9 mouse cellular contexts compared by ENCODE assay signal in genomic region chr1:55873583-55873982, GRCm38 (mm10).
DNase-seq lines count a peak whose midpoint lies in the region; ATAC-seq lines count a peak whose summit lies in the region.
"Had no signal": no experiment of that assay in that cellular context is flagged by ENCODE, and none has a peak within 500 bp of the region (broad histone marks: within the 10 kb centered on the region; RNA-seq: fewer than 3 reads in every experiment).

No protein-coding gene starts in this region.

- H3K27me3 ChIP-seq in midbrain, embryonic 12.5 days, result peaks cover 13% of the 10 kb centered on the region
- peaks cover 3% of the 10 kb centered on the region; the same call in 1 of the 2 replicates for H3K27me3 ChIP-seq in midbrain, embryonic 14.5 days (ENCODE audit: control insufficient read depth, insufficient read depth, low read length)
- H3K27me3 ChIP-seq in forebrain, embryonic 14.5 days (replicated peaks; ENCODE audit: control insufficient read depth, insufficient read depth, low read length), result no peaks in the 10 kb centered on the region
- H3K27me3 ChIP-seq in forebrain, embryonic 15.5 days, result no peaks in the 10 kb centered on the region
- H3K27me3 ChIP-seq: embryonic facial prominence, embryonic 13.5 days had no signal

- no peak overlapping the region for H3K27ac ChIP-seq in midbrain, embryonic 12.5 days (replicated peaks)
- no peak overlapping the region for H3K27ac ChIP-seq in midbrain, embryonic 14.5 days (replicated peaks; ENCODE audit: low read depth, low read length)
- no peak overlapping the region for H3K27ac ChIP-seq in forebrain, embryonic 14.5 days (ENCODE audit: low read depth, low read length)
- no peak overlapping the region for H3K27ac ChIP-seq in forebrain, embryonic 15.5 days (replicated peaks)
- H3K27ac ChIP-seq: embryonic facial prominence, embryonic 13.5 days; hindbrain, embryonic 14.5 days had no signal

- no peaks in the 10 kb centered on the region for H3K4me1 ChIP-seq in midbrain, embryonic 12.5 days
- H3K4me1 ChIP-seq in midbrain, embryonic 14.5 days (ENCODE audit: control insufficient read depth, insufficient read depth, low read length), result no peaks in the 10 kb centered on the region
- H3K4me1 ChIP-seq in forebrain, embryonic 14.5 days (ENCODE audit: control insufficient read depth, insufficient read depth, low read length), result no peaks in the 10 kb centered on the region
- no peaks in the 10 kb centered on the region for H3K4me1 ChIP-seq in forebrain, embryonic 15.5 days

- no peak overlapping the region for H3K9ac ChIP-seq in midbrain, embryonic 12.5 days (replicated peaks)
- H3K9ac ChIP-seq in midbrain, embryonic 14.5 days (replicated peaks; ENCODE audit: low read length), result no peak overlapping the region
- no peak overlapping the region for H3K9ac ChIP-seq in forebrain, embryonic 14.5 days (ENCODE audit: low read length)
- H3K9ac ChIP-seq in forebrain, embryonic 15.5 days (replicated peaks), result no peak overlapping the region
- H3K9ac ChIP-seq: embryonic facial prominence, embryonic 13.5 days; hindbrain, embryonic 14.5 days had no signal

- H3K9me3 ChIP-seq in midbrain, embryonic 12.5 days, result no peaks in the 10 kb centered on the region
- H3K9me3 ChIP-seq in midbrain, embryonic 14.5 days (ENCODE audit: control insufficient read depth, low read length), result no peaks in the 10 kb centered on the region
- no peaks in the 10 kb centered on the region for H3K9me3 ChIP-seq in forebrain, embryonic 14.5 days (replicated peaks; ENCODE audit: control insufficient read depth, low read length)
- H3K9me3 ChIP-seq in forebrain, embryonic 15.5 days, result no peaks in the 10 kb centered on the region
- H3K9me3 ChIP-seq: embryonic facial prominence, embryonic 13.5 days had no signal

- intact Hi-C loops in heart, postnatal 36 days (cut with DNase I), result loop anchor here (5.0 to 10.0 kb wide), 3 partner anchors 116 to 629 kb away; no protein-coding TSS in a partner anchor

- peak; percentile 69 for DNase-seq in heart, adult 11 months
- no peak for DNase-seq in heart, postnatal 36 days
- DNase-seq in midbrain, embryonic 14.5 days, result no peak
- DNase-seq in forebrain, embryonic 14.5 days (ENCODE audit: low spot score), result no peak

- 91% methylated on average over 4 of the region's 4 CpGs for WGBS in midbrain, embryonic 12.5 days
- WGBS in midbrain, embryonic 14.5 days, result 91% methylated on average over 4 of the region's 4 CpGs
- WGBS in forebrain, embryonic 14.5 days, result 89% methylated on average over 4 of the region's 4 CpGs
- WGBS in forebrain, embryonic 15.5 days, result 93% methylated on average over 4 of the region's 4 CpGs

- H3K36me3 ChIP-seq in midbrain, embryonic 12.5 days, result no peaks in the 10 kb centered on the region
- H3K36me3 ChIP-seq in midbrain, embryonic 14.5 days (ENCODE audit: control insufficient read depth, insufficient read depth, low read length), result no peaks in the 10 kb centered on the region
- H3K36me3 ChIP-seq in forebrain, embryonic 14.5 days (ENCODE audit: control insufficient read depth, insufficient read depth, low read length), result no peaks in the 10 kb centered on the region
- no peaks in the 10 kb centered on the region for H3K36me3 ChIP-seq in forebrain, embryonic 15.5 days
- H3K36me3 ChIP-seq: embryonic facial prominence, embryonic 13.5 days had no signal

- ATAC-seq in midbrain, embryonic 12.5 days (ENCODE audit: low FRiP score, low read depth), result peak; percentile 25; the same call in 1 of the 2 replicates
- no peak for ATAC-seq in midbrain, embryonic 14.5 days (ENCODE audit: low FRiP score, low TSS enrichment)
- ATAC-seq in forebrain, embryonic 14.5 days, result peak; percentile 37; the same call in 1 of the 2 replicates
- ATAC-seq in forebrain, embryonic 15.5 days (replicated peaks), result peak; percentile 55; the same call in 1 of the 2 replicates
- ATAC-seq in erythroid progenitor cell, adult 5-6 weeks (replicated peaks; ENCODE audit: low FRiP score, poor library complexity, severe bottlenecking), result no peak

- no peak overlapping the region for H3K4me2 ChIP-seq in midbrain, embryonic 12.5 days (replicated peaks)
- H3K4me2 ChIP-seq in midbrain, embryonic 14.5 days (ENCODE audit: low read length), result no peak overlapping the region
- H3K4me2 ChIP-seq in forebrain, embryonic 14.5 days (ENCODE audit: low read length), result no peak overlapping the region
- no peak overlapping the region for H3K4me2 ChIP-seq in forebrain, embryonic 15.5 days (replicated peaks)
- H3K4me2 ChIP-seq: embryonic facial prominence, embryonic 13.5 days; hindbrain, embryonic 14.5 days had no signal

- no peak overlapping the region for H3K4me3 ChIP-seq in midbrain, embryonic 12.5 days
- H3K4me3 ChIP-seq in midbrain, embryonic 14.5 days (replicated peaks; ENCODE audit: low read depth, low read length), result no peak overlapping the region
- H3K4me3 ChIP-seq in forebrain, embryonic 14.5 days (ENCODE audit: low read depth, low read length), result no peak overlapping the region
- H3K4me3 ChIP-seq in forebrain, embryonic 15.5 days, result no peak overlapping the region
- H3K4me3 ChIP-seq: embryonic facial prominence, embryonic 13.5 days had no signal

Comparison
In these comparisons a context has a peak if more than half of its experiments do, and no peak if none do; other contexts are left out.
1. ATAC-seq: peak in midbrain, embryonic 12.5 days (single experiment), forebrain, embryonic 14.5 days (single experiment) and forebrain, embryonic 15.5 days (single experiment); none in midbrain, embryonic 14.5 days (single experiment) and erythroid progenitor cell, adult 5-6 weeks (single experiment).